Mouse (Mus musculus) testis, adult 2 months (tissue): Measurements from ENCODE around the gene Cidec. TPM values are rescaled to one million over a fixed set of nuclear protein-coding genes. Genes with fewer than 3 reads are reported as not detected.

Experiments used
- H3K27ac ChIP-seq: fragments of 200-500 bp; 2 replicates; pipeline ENCODE4 v1.5.1; 2012; ENCODE audit warnings: low read depth, low read length; ENCODE audit not compliant: control insufficient read depth, insufficient read depth
- H3K27me3 ChIP-seq: fragments of 200-500 bp; 2 replicates; pipeline ENCODE4 v1.6.1; 2012; ENCODE audit warnings: mild to moderate bottlenecking, low read length, moderate library complexity; ENCODE audit not compliant: control insufficient read depth, insufficient read depth
- H3K36me3 ChIP-seq: fragments of 200-500 bp; 2 replicates; pipeline ENCODE4 v1.6.1; 2012; ENCODE audit warnings: mild to moderate bottlenecking, low read length; ENCODE audit not compliant: control insufficient read depth, insufficient read depth
- H3K4me1 ChIP-seq: fragments of 200-500 bp; 2 replicates; pipeline ENCODE4 v1.6.1; 2012; ENCODE audit warnings: low read length; ENCODE audit not compliant: control insufficient read depth, insufficient read depth
- H3K4me3 ChIP-seq: fragments of 200-500 bp; 2 replicates; pipeline ENCODE4 v1.5.1; 2012; ENCODE audit warnings: low read depth, mild to moderate bottlenecking, low read length, moderate library complexity, mixed read lengths; ENCODE audit not compliant: control insufficient read depth
- CTCF ChIP-seq: fragments of 200-500 bp; IDR thresholded peaks from 2 replicates; pipeline ENCODE4 v1.5.1; 2012; ENCODE audit warnings: low read depth, mild to moderate bottlenecking, inconsistent platforms, low read length, moderate library complexity; ENCODE audit not compliant: control insufficient read depth, insufficient read depth, insufficient replicate concordance
- POLR2A ChIP-seq: fragments of 200-500 bp; IDR thresholded peaks from 2 replicates; pipeline ENCODE4 v1.6.1; 2012; ENCODE audit warnings: low read depth, mild to moderate bottlenecking, inconsistent platforms, low read length, moderate library complexity; ENCODE audit not compliant: control insufficient read depth
- polyA plus RNA-seq: library from polyadenylated mRNA; depleted of rRNA; stranded (reverse); fragments of >200 nt; gene quantifications from 2 replicates; pipeline ENCODE4 v1.2.3, GENCODE M21; 2012

The Cidec gene
- polyA plus RNA-seq, 1 experiment, result 1.7 TPM

GRCm38 (mm10) chr6:113464040-113464439 is 28.5 kb upstream of the Cidec start:
- H3K36me3 ChIP-seq, result no peaks in the 10 kb centered on the region
- no peak overlapping the region for H3K4me3 ChIP-seq
- no peaks in the 10 kb centered on the region for H3K4me1 ChIP-seq
- no peaks in the 10 kb centered on the region for H3K27me3 ChIP-seq
- H3K27ac ChIP-seq, result no peak overlapping the region
- TF ChIP-seq CTCF (no peak), POLR2A (no peak)

GRCm38 (mm10) chr6:113458635-113459034 is 23.1 kb upstream of the Cidec start:
- Histone ChIP-seq H3K36me3 (no peaks in the 10 kb centered on the region), H3K4me1 (no peaks in the 10 kb centered on the region), H3K4me3 (peak overlapping the region; percentile 4), H3K27me3 (no peaks in the 10 kb centered on the region), H3K27ac (peak overlapping the region; percentile 27)
- TF ChIP-seq CTCF (no peak), POLR2A (no peak)

GRCm38 (mm10) chr6:113457952-113458534 is 22.5 kb upstream of the Cidec start, which contains the start of gene Il17re:
Gene Il17re (plus strand): TSS chr6:113458484.
- no peaks in the 10 kb centered on the region for H3K36me3 ChIP-seq
- no peaks in the 10 kb centered on the region for H3K27me3 ChIP-seq
- TF ChIP-seq CTCF (no peak), POLR2A (no peak)
- H3K27ac ChIP-seq, result peak within 1 kb of the TSS; percentile 27
- no peaks in the 10 kb centered on the region for H3K4me1 ChIP-seq
- peak within 1 kb of the TSS; percentile 4 for H3K4me3 ChIP-seq

- no peaks in the 10 kb centered on the region for H3K4me1 ChIP-seq
- no peak overlapping the region for H3K27ac ChIP-seq
- H3K27me3 ChIP-seq, result no peaks in the 10 kb centered on the region
- H3K4me3 ChIP-seq, result no peak overlapping the region
- H3K36me3 ChIP-seq, result no peaks in the 10 kb centered on the region
- TF ChIP-seq CTCF, result no peak
- TF ChIP-seq POLR2A, result no peak
Observed at GRCm38 (mm10) chr6:113455007-113455406, 19.4 kb upstream of the Cidec start.

- Histone ChIP-seq H3K27me3 (no peaks in the 10 kb centered on the region), H3K27ac (peak overlapping the region; percentile 10; the same call in 1 of the 2 replicates), H3K4me1 (no peaks in the 10 kb centered on the region), H3K4me3 (no peak overlapping the region), H3K36me3 (peaks cover 1% of the 10 kb centered on the region; the same call in 1 of the 2 replicates)
- TF ChIP-seq POLR2A, result no peak
- no peak for TF ChIP-seq CTCF
Observed at GRCm38 (mm10) chr6:113451839-113452238, 16.3 kb upstream of the Cidec start.

GRCm38 (mm10) chr6:113447639-113448038 is 12.1 kb upstream of the Cidec start:
- TF ChIP-seq CTCF, result no peak
- no peak for TF ChIP-seq POLR2A
- Histone ChIP-seq H3K27me3 (no peaks in the 10 kb centered on the region), H3K4me3 (no peak overlapping the region)

GRCm38 (mm10) chr6:113444207-113444965 is 8.8 kb upstream of the Cidec start:
- Histone ChIP-seq H3K4me3 (no peak overlapping the region), H3K27ac (no peak overlapping the region), H3K36me3 (peaks cover 1% of the 10 kb centered on the region; the same call in 1 of the 2 replicates), H3K4me1 (peaks cover 6% of the 10 kb centered on the region), H3K27me3 (no peaks in the 10 kb centered on the region)
- no peak for TF ChIP-seq CTCF
- TF ChIP-seq POLR2A, result no peak

More at GRCm38 (mm10) chr6:113447639-113448038, 12.1 kb upstream of the Cidec start:
- Histone ChIP-seq H3K27ac (no peak overlapping the region), H3K4me1 (peaks cover 6% of the 10 kb centered on the region), H3K36me3 (peaks cover 1% of the 10 kb centered on the region; the same call in 1 of the 2 replicates)
